Mouse (Mus musculus): ENCODE data around the gene Mical2. TPM values are rescaled to one million over a fixed set of nuclear protein-coding genes. Genes with fewer than 3 reads are reported as not detected.

Mical2 gene
- polyA plus RNA-seq, 1 experiment from 2014 or later: 156 TPM

GRCm38 (mm10) chr7:112454951-112455350 is 229.3 kb downstream of the Mical2 start:
- H3K9me3 ChIP-seq (replicated peaks): no peaks in the 10 kb centered on the region
- H3K36me3 ChIP-seq: 0 out of 2 replicates have a peak, but pooled peaks cover under 1% of the 10 kb centered on the region
- H3K4me1 ChIP-seq (replicated peaks): peaks cover 46% of the 10 kb centered on the region
- H3K4me2 ChIP-seq: no peak overlapping the region
- H3K27ac ChIP-seq (ENCODE audit: poor library complexity, severe bottlenecking): peak overlapping the region; percentile 72; the same call in 1 of the 2 replicates
- H3K4me3 ChIP-seq: no peak overlapping the region
- no peaks in the 10 kb centered on the region for H3K27me3 ChIP-seq (replicated peaks)
- 58% methylated on average over 2 of the region's 2 CpGs for WGBS
- ATAC-seq (ENCODE audit: insufficient number of reproducible peaks, low FRiP score): no peak
- H3K9ac ChIP-seq: no peak overlapping the region

- H3K27me3 ChIP-seq (replicated peaks): no peaks in the 10 kb centered on the region
- H3K36me3 ChIP-seq: no peaks in the 10 kb centered on the region
- no peak for ATAC-seq (ENCODE audit: insufficient number of reproducible peaks, low FRiP score)
- H3K4me1 ChIP-seq (replicated peaks): peaks cover 45% of the 10 kb centered on the region
- H3K4me2 ChIP-seq: no peak overlapping the region
- H3K4me3 ChIP-seq: no peak overlapping the region
- H3K9ac ChIP-seq: no peak overlapping the region
- H3K9me3 ChIP-seq (replicated peaks): no peaks in the 10 kb centered on the region
- H3K27ac ChIP-seq (ENCODE audit: poor library complexity, severe bottlenecking): no peak overlapping the region
- WGBS: 64% methylated on average over 5 of the region's 5 CpGs
Measured at GRCm38 (mm10) chr7:112455566-112456110, 230.0 kb downstream of the Mical2 start.

- Histone ChIP-seq H3K27me3 (replicated peaks) (no peaks in the 10 kb centered on the region), H3K4me3 (no peak overlapping the region), H3K4me2 (no peak overlapping the region), H3K9me3 (replicated peaks) (no peaks in the 10 kb centered on the region), H3K27ac (ENCODE audit: poor library complexity, severe bottlenecking) (no peak overlapping the region), H3K4me1 (replicated peaks) (peaks cover 47% of the 10 kb centered on the region), H3K9ac (no peak overlapping the region), H3K36me3 (no peaks in the 10 kb centered on the region)
- 87% methylated on average over 4 of the region's 4 CpGs for WGBS
- no peak for ATAC-seq (ENCODE audit: insufficient number of reproducible peaks, low FRiP score)
Measured at GRCm38 (mm10) chr7:112457373-112457772, 231.7 kb downstream of the Mical2 start.

- no peak overlapping the region for H3K9ac ChIP-seq
- no peaks in the 10 kb centered on the region for H3K36me3 ChIP-seq
- ATAC-seq (ENCODE audit: insufficient number of reproducible peaks, low FRiP score): no peak
- no peaks in the 10 kb centered on the region for H3K9me3 ChIP-seq (replicated peaks)
- 81% methylated on average over 4 of the region's 4 CpGs for WGBS
- H3K27ac ChIP-seq (ENCODE audit: poor library complexity, severe bottlenecking): no peak overlapping the region
- H3K4me2 ChIP-seq: no peak overlapping the region
- H3K27me3 ChIP-seq (replicated peaks): no peaks in the 10 kb centered on the region
- H3K4me1 ChIP-seq (replicated peaks): peaks cover 53% of the 10 kb centered on the region
- no peak overlapping the region for H3K4me3 ChIP-seq
Measured at GRCm38 (mm10) chr7:112457920-112458319, 232.3 kb downstream of the Mical2 start.

- Histone ChIP-seq H3K4me2 (no peak overlapping the region), H3K27me3 (replicated peaks) (no peaks in the 10 kb centered on the region), H3K9ac (no peak overlapping the region), H3K9me3 (replicated peaks) (no peaks in the 10 kb centered on the region), H3K27ac (ENCODE audit: poor library complexity, severe bottlenecking) (no peak overlapping the region), H3K4me3 (no peak overlapping the region), H3K36me3 (no peaks in the 10 kb centered on the region), H3K4me1 (replicated peaks) (peaks cover 57% of the 10 kb centered on the region)
- 69% methylated on average over 5 of the region's 5 CpGs for WGBS
- ATAC-seq (ENCODE audit: insufficient number of reproducible peaks, low FRiP score): 0 out of 2 replicates have a peak, but pooled peaks have one; percentile 19
Measured at GRCm38 (mm10) chr7:112458440-112458839, 232.8 kb downstream of the Mical2 start.

Other genes starting within 250 kb of the Mical2 start
- gene Usp47, start 202.4 kb upstream of the Mical2 start, polyA plus RNA-seq (2016; fragmentation: Nextera tagmentation; extraction: Ambion mirVana): 92.6 and 93.3 TPM in 2 replicates
- gene Dkk3, start 66.8 kb upstream of the Mical2 start, polyA plus RNA-seq (2016; fragmentation: Nextera tagmentation; extraction: Ambion mirVana): 91.4 and 96.7 TPM in 2 replicates
- 101 and 103 TPM in 2 replicates for gene Parva, start 201.6 kb downstream of the Mical2 start, polyA plus RNA-seq (2016; fragmentation: Nextera tagmentation; extraction: Ambion mirVana)